ENCODE assay signal across 8 mouse cellular contexts in the genomic region with DNA sequence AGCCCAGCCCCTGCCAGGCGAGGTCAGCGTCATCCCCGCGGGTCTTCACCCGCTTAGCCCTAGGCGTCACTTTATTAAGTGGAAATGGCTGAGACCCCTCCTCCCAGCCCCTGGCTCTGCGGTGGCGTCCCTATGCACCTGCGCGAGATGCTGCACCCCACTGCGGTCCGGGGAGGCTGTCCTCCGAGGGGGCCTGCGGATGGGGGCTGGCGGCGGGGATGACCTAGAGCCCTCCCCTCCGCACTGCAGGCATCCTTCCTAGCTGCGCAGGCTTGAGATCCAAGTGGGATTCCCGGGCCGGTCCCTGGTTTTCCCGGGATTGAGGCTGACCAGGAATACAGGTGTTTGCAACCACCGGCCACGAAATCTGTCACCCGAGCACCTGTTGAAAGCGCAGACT. TPM values are rescaled to one million over a fixed set of nuclear protein-coding genes. Genes with fewer than 3 reads are reported as not detected.
DNase-seq lines count a peak whose midpoint lies in the region; ATAC-seq and TF ChIP-seq lines count a peak whose summit lies in the region.

No protein-coding gene starts in this region.

- no peaks in the 10 kb centered on the region for H3K79me2 ChIP-seq in C2C12 (ENCODE audit: control insufficient read depth, insufficient read depth)

- H3K9me3 ChIP-seq in heart, embryonic 16.5 days (replicated peaks; ENCODE audit: control insufficient read depth, low read length): no peaks in the 10 kb centered on the region
- H3K9me3 ChIP-seq in liver, embryonic 16.5 days (replicated peaks; ENCODE audit: control insufficient read depth, low read length): no peaks in the 10 kb centered on the region

- peak overlapping the region; percentile 72 for H3K9ac ChIP-seq in heart, embryonic 16.5 days (ENCODE audit: low read length)
- H3K9ac ChIP-seq in liver, embryonic 16.5 days (ENCODE audit: low read depth, low read length): peak overlapping the region; percentile 62

- WGBS in heart, embryonic 16.5 days: under 1% methylated on average over 25 of the region's 25 CpGs
- under 1% methylated on average over 25 of the region's 25 CpGs for WGBS in liver, embryonic 16.5 days (ENCODE audit: insufficient replicate concordance)

- no peak for DNase-seq in heart, postnatal 4 days
- peak; percentile 51 for DNase-seq in adrenal gland, postnatal 14 days
- DNase-seq in thymus, postnatal 4 days: peak; percentile 73
- no peak for DNase-seq in kidney, postnatal 14 days

- peak overlapping the region; percentile 93 for H3K4me3 ChIP-seq in heart, embryonic 16.5 days (ENCODE audit: low read length)
- peak overlapping the region; percentile 18 for H3K4me3 ChIP-seq in C2C12 (ENCODE audit: insufficient read depth, poor library complexity, severe bottlenecking)
- peak overlapping the region; percentile 79 for H3K4me3 ChIP-seq in liver, embryonic 16.5 days (ENCODE audit: low read depth, low read length)

- H3K79me3 ChIP-seq in C2C12 (ENCODE audit: low read depth): peaks cover 5% of the 10 kb centered on the region

- TF ChIP-seq CTCF in C2C12 (IDR thresholded peaks at IDR 0.05; ENCODE audit: control insufficient read depth, insufficient read depth, insufficient read length): no peak

- peak overlapping the region; percentile 98 for H3K4me2 ChIP-seq in heart, embryonic 16.5 days (ENCODE audit: low read depth, low read length)
- H3K4me2 ChIP-seq in liver, embryonic 16.5 days (ENCODE audit: low read depth, low read length): peak overlapping the region; percentile 100

- no peaks in the 10 kb centered on the region for H3K27me3 ChIP-seq in heart, embryonic 16.5 days (ENCODE audit: control insufficient read depth, insufficient read depth, low read length)
- no peaks in the 10 kb centered on the region for H3K27me3 ChIP-seq in C2C12 (ENCODE audit: control insufficient read depth, insufficient read depth, insufficient read length)
- H3K27me3 ChIP-seq in liver, embryonic 16.5 days (ENCODE audit: control insufficient read depth, insufficient read depth, low read depth, low read length): no peaks in the 10 kb centered on the region

- peaks cover 11% of the 10 kb centered on the region for H3K36me3 ChIP-seq in heart, embryonic 16.5 days (ENCODE audit: control insufficient read depth, insufficient read depth)
- peaks cover 17% of the 10 kb centered on the region for H3K36me3 ChIP-seq in C2C12 (ENCODE audit: control insufficient read depth, insufficient read depth)
- H3K36me3 ChIP-seq in liver, embryonic 16.5 days (ENCODE audit: control insufficient read depth, insufficient read depth): no peaks in the 10 kb centered on the region

- peak overlapping the region; percentile 3 for H3ac ChIP-seq in C2C12 (ENCODE audit: control insufficient read depth, insufficient read length, low read depth)

- H3K27ac ChIP-seq in heart, embryonic 16.5 days (ENCODE audit: low read length): no peak overlapping the region
- no peak overlapping the region for H3K27ac ChIP-seq in liver, embryonic 16.5 days (ENCODE audit: low read length)

- peaks cover 17% of the 10 kb centered on the region for H3K4me1 ChIP-seq in heart, embryonic 16.5 days (ENCODE audit: control insufficient read depth, insufficient read depth, low read length)
- H3K4me1 ChIP-seq in liver, embryonic 16.5 days (ENCODE audit: control insufficient read depth, low read depth, low read length): peaks cover 11% of the 10 kb centered on the region

- ATAC-seq in heart, embryonic 16.5 days (replicated peaks; ENCODE audit: extremely low read depth, insufficient read depth, low FRiP score): peak; percentile 33; the same call in 1 of the 2 replicates
- peak; percentile 9 to 17; a peak in 3 of 4 replicates for ATAC-seq in hematopoietic stem cell, adult 5-6 weeks (replicated peaks in 1 of 2; ENCODE audit: insufficient read depth in 1 of 2, low FRiP score in 2 of 2, low TSS enrichment in 1 of 2, low read depth in 1 of 2, poor library complexity in 2 of 2, severe bottlenecking in 2 of 2)
- peak; percentile 14 for ATAC-seq in liver, embryonic 16.5 days (ENCODE audit: low read depth)

TF ChIP-seq in C2C12, 6 proteins besides CTCF, POLR2A, EP300 and RAD21:
- TF ChIP-seq MYOG (IDR thresholded peaks at IDR 0.05; ENCODE audit: control insufficient read depth, extremely low read depth, insufficient read length) (no peak), MAX (IDR thresholded peaks at IDR 0.05) (no peak), USF1 (IDR thresholded peaks at IDR 0.05; ENCODE audit: low read depth) (no peak), MYOD1 (IDR thresholded peaks at IDR 0.05; ENCODE audit: control insufficient read depth, insufficient read length, low read depth) (no peak), FOSL1 (IDR thresholded peaks at IDR 0.05; ENCODE audit: insufficient read depth, low read length, poor library complexity, severe bottlenecking) (no peak), CEBPB (IDR thresholded peaks at IDR 0.05; ENCODE audit: low read depth) (no peak)
TF ChIP-seq in C2C12: peak in this region for 0.

RNA-seq across cellular contexts. Expression of a gene that starts 0.4 kb away (rescaled TPM):
- polyA plus RNA-seq in heart, embryonic 16.5 days (2015; fragmentation: Nextera tagmentation; extraction: Ambion mirVana): 3.9 and 5.2 TPM in 2 replicates
- under 1 TPM; 0.33 to 0.59 TPM for total RNA-seq in heart, postnatal 4 days (2021)
- polyA plus RNA-seq in C2C12 (2012; fragmentation: generic; extraction: Trizol): 0.80 TPM
- 4.7 and 4.9 TPM in 2 replicates for total RNA-seq in adrenal gland, postnatal 14 days (2021)
- total RNA-seq in hematopoietic stem cell, adult 5-6 weeks (2017): 2.4 and 4.8 TPM in 2 replicates
- polyA plus RNA-seq in liver, embryonic 16.5 days (2015; fragmentation: Nextera tagmentation; extraction: Ambion mirVana): 0.96 and 0.97 TPM in 2 replicates

RNA-seq across cellular contexts. Expression of a gene that starts 0.6 kb away (rescaled TPM):
- 20.1 and 20.6 TPM in 2 replicates for polyA plus RNA-seq in heart, embryonic 16.5 days (2015; fragmentation: Nextera tagmentation; extraction: Ambion mirVana)
- total RNA-seq in heart, postnatal 4 days (2021): 10 to 100 TPM; 11.4 to 14.5 TPM
- polyA plus RNA-seq in C2C12 (2012; fragmentation: generic; extraction: Trizol): 8.9 TPM
- total RNA-seq in adrenal gland, postnatal 14 days (2021): 23.0 and 29.3 TPM in 2 replicates
- total RNA-seq in hematopoietic stem cell, adult 5-6 weeks (2017): 16.8 and 17.5 TPM in 2 replicates
- polyA plus RNA-seq in liver, embryonic 16.5 days (2015; fragmentation: Nextera tagmentation; extraction: Ambion mirVana): 18.9 and 19.5 TPM in 2 replicates

Comparison
In these comparisons a context has a peak if more than half of its experiments do, and no peak if none do; other contexts are left out.
1. H3K4me3 ChIP-seq: peak in every context shown above with its lines; median percentile 93 in heart, embryonic 16.5 days; 79 in liver, embryonic 16.5 days; 18 in C2C12.
2. DNase-seq: peak in adrenal gland, postnatal 14 days (single experiment) and thymus, postnatal 4 days (single experiment); none in heart, postnatal 4 days (single experiment) and kidney, postnatal 14 days (single experiment).
3. Peak in every context shown above with its lines, with median percentiles within 50 percentile points of each other: ATAC-seq.